Mouse (Mus musculus) hindbrain, postnatal 0 days (tissue): ENCODE measurements around the gene Rangrf. TPM values are rescaled to one million over a fixed set of nuclear protein-coding genes. Genes with fewer than 3 reads are reported as not detected.
"Not testable (repeated sequence)": the region's sequence is repeated elsewhere in the genome, so short reads cannot be mapped to it uniquely, and the experiment has no call there.

ENCODE experiments used
- ATAC-seq: fragments of 200-750 bp; cut with Nextera tagmentation; 2 replicates; pipeline ENCODE4 v1.8.0; 2017; ENCODE audit warnings: mild to moderate bottlenecking, moderate TSS enrichment, moderate library complexity
- DNase-seq: peaks from one replicate; pipeline ENCODE4 v3.0.0-alpha.2; 2015; ENCODE audit warnings: low spot score
- H3K27ac ChIP-seq: fragments of 300-500 bp; sonication (generic); 2 replicates; pipeline ENCODE4 v1.5.1; 2014; ENCODE audit warnings: mild to moderate bottlenecking
- H3K27me3 ChIP-seq: fragments of 300-500 bp; sonication (generic); 2 replicates; pipeline ENCODE4 v1.6.1; 2014; ENCODE audit warnings: low read length, mixed read lengths; ENCODE audit not compliant: insufficient read depth
- H3K36me3 ChIP-seq: fragments of 300-500 bp; sonication (generic); 2 replicates; pipeline ENCODE4 v1.6.1; 2014; ENCODE audit warnings: low read length, mixed read lengths; ENCODE audit not compliant: insufficient read depth
- H3K4me1 ChIP-seq: fragments of 300-500 bp; sonication (generic); 2 replicates; pipeline ENCODE4 v1.6.1; 2014; ENCODE audit warnings: antibody characterized with exemption, low read length, mixed read lengths; ENCODE audit not compliant: insufficient read depth
- H3K4me2 ChIP-seq: fragments of 300-500 bp; sonication (generic); 2 replicates; pipeline ENCODE4 v1.6.1; 2014; ENCODE audit warnings: low read depth, mild to moderate bottlenecking, low read length, moderate library complexity, mixed read lengths
- H3K4me3 ChIP-seq: fragments of 300-500 bp; sonication (generic); 2 replicates; pipeline ENCODE4 v1.5.1; 2014; ENCODE audit warnings: low read length
- H3K9ac ChIP-seq: fragments of 300-500 bp; sonication (generic); replicated peaks from 2 replicates; pipeline ENCODE4 v1.6.1; 2014; ENCODE audit warnings: mild to moderate bottlenecking, low read length, moderate library complexity, mixed read lengths
- H3K9me3 ChIP-seq: fragments of 300-500 bp; sonication (generic); 2 replicates; pipeline ENCODE4 v1.6.1; 2016; ENCODE audit warnings: low read length, mixed read lengths
- CTCF ChIP-seq: IDR thresholded peaks from 2 replicates; pipeline ENCODE4 v1.5.1; 2016; ENCODE audit warnings: antibody characterized with exemption, control low read depth, low read depth
- WGBS: fragments of 180-500 bp; shearing (Covaris S2); extraction: QIAGEN DNeasy Blood & Tissue Kit; methylation state at CpG from one replicate; pipeline ENCODE4 v1.1.7; 2014; 5-methylcytosine and 5-hydroxymethylcytosine counted together
- polyA plus RNA-seq: library from polyadenylated mRNA; unstranded; fragments of >200 nt; fragmentation: Nextera tagmentation; extraction: Ambion mirVana; gene quantifications from 2 replicates; pipeline ENCODE4 v1.2.1, GENCODE M21; 2015
- total RNA-seq: library from RNA; depleted of rRNA; stranded (reverse); fragments of >200 nt; gene quantifications from 2 replicates; pipeline ENCODE4 v1.2.3, GENCODE M21; 2014

Gene Rangrf
- total and polyA plus RNA-seq, 2 experiments from 2014 or later = 31.2 to 51.6 TPM

DNA sequence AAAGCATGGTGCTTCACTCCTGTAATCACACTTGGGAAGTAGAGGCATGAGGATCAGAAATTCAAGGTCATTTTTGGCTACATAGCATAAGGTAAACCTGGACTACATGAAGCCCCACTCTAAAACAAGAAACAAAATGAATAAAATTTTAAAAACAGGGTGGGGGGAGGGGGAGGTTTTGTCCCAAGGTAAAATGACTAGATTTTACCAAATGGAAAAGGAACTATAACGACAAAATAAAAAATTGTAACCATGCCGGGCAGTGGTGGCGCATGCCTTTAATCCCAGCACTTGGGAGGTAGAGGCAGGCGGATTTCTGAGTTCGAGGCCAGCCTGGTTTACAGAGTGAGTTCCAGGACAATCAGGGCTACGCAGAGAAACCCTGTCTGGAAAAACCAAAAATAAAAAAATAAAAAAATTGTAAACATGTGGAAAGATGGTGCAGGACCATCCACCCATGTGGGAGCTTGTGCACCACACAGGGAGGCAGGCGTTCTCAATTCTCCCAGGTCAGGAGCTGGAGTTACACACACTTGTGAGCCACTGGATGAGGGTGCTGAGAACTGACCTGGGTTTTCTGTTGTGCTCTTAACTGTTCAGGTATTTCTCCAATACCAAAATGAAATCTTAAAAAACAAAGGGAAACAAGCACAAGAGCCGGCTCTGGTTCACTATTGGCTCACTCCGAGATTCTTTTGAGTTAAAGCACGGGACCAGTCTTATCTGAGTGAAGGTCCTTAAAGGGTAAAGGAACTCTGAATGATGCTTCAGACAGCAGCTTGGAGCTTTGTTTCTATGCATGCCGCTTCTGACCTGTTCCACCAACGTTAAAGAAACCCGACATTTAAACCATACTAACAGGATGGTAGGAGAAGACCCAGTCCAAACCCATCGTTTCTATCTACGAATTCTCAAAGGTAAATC lies 35.7 kb upstream of the Rangrf start:
- no peak overlapping the region for H3K4me3 ChIP-seq
- no peak for ATAC-seq
- no peak overlapping the region for H3K9ac ChIP-seq
- H3K4me1 ChIP-seq = no peaks in the 10 kb centered on the region
- DNase-seq = no peak
- WGBS = 88% methylated on average over 15 of the region's 15 CpGs
- H3K9me3 ChIP-seq = no peaks in the 10 kb centered on the region
- H3K4me2 ChIP-seq = peak overlapping the region; percentile 78; the same call in 1 of the 2 replicates
- no peaks in the 10 kb centered on the region for H3K36me3 ChIP-seq
- no peaks in the 10 kb centered on the region for H3K27me3 ChIP-seq
- no peak overlapping the region for H3K27ac ChIP-seq
- TF ChIP-seq CTCF = no peak

- H3K27me3 ChIP-seq = no peaks in the 10 kb centered on the region
- ATAC-seq (no peak), DNase-seq (no peak)
- TF ChIP-seq CTCF = no peak
- no peak overlapping the region for H3K4me2 ChIP-seq
- H3K9me3 ChIP-seq = no peaks in the 10 kb centered on the region
- no peak overlapping the region for H3K9ac ChIP-seq
- H3K27ac ChIP-seq = no peak overlapping the region
- H3K4me3 ChIP-seq = no peak overlapping the region
- H3K4me1 ChIP-seq = no peaks in the 10 kb centered on the region
- WGBS = 98% methylated on average over 1 of the region's 1 CpGs
- no peaks in the 10 kb centered on the region for H3K36me3 ChIP-seq
Observed at GRCm38 (mm10) chr11:69009508-69009907, 34.5 kb upstream of the Rangrf start.

DNA sequence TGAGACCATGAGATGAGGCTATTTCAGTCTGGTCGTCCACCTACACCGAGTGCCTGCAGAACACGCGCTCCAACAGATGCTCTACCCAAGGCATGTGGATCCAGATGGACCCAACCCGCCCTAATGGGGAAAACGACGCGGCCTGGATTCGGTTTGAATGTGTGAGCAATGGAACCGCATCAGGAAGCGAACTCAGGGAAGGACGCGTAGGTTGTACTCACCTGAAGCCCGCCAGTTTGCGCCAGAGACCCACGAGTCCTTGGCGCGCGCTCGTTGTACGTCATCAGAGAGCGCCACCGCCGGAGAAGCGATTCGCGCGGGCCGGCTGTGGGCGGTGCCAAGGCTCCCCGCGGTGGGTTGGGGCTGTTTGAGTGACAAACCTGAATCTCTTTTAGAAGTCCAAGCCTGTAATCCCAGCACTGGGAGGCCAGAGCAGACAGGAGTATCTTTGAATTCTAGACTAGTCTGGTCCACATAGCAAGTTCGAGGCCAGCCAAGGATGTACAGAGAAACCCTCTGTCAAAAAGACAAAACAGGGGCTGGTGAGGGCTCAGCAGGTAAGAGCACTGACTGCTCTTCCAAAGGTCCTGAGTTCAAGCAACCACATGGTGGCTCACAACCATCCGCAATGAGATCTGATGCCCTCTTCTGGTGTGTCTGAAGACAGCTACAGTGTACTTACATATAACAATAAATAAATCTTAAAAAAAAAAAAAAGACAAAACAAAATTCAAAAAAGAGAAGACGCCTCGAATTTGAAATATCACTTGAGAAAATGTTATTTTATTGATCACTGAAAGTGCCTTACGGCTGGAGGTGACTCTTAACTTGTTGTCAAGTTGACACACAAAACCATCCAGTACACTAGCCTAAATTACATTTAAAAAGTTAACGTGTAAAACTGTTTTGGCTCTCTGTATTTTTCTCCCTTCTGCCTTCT lies 33.5 kb upstream of the Rangrf start, which contains the start of gene Pfas:
Gene Pfas, minus strand, starts transcription at position 279 of the 940 bp plus-strand sequence.
- Histone ChIP-seq H3K27ac (peak within 1 kb of the TSS; percentile 54; the same call in 1 of the 2 replicates), H3K9me3 (no peaks in the 10 kb centered on the region), H3K4me1 (no peaks in the 10 kb centered on the region), H3K4me2 (peak within 1 kb of the TSS; percentile 67), H3K9ac (peak within 1 kb of the TSS; percentile 60), H3K27me3 (no peaks in the 10 kb centered on the region), H3K4me3 (peak within 1 kb of the TSS; percentile 59), H3K36me3 (no peaks in the 10 kb centered on the region)
- TF ChIP-seq CTCF = peak; percentile 3; the same call in 1 of the 2 replicates
- 9% methylated on average over 38 of the region's 38 CpGs for WGBS
- DNase-seq = peak; percentile 98
- ATAC-seq = peak; percentile 83

DNA sequence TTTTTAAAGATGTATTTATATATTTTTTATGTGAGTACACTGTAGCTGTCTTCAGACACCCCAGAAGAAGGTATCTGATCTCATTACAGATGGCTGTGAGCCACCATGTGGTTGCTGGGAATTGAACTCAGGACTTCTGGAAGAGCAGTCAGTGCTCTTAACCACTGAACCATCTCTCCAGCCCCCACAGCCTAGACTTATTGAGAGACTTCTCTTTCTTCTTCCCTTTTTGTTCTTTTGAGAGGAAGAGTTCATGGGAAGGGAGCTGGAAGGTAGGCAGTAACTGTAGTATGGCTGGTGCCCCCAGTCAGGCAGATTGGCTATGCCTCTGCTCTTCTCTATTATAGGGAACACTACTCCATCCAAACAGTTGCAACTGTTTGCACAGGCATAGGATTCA lies 31.6 kb upstream of the Rangrf start:
- not testable (repeated sequence) for H3K27me3 ChIP-seq, H3K4me3 ChIP-seq, H3K4me1 ChIP-seq, DNase-seq, H3K4me2 ChIP-seq, H3K9ac ChIP-seq, H3K36me3 ChIP-seq, H3K27ac ChIP-seq, H3K9me3 ChIP-seq, ATAC-seq

DNA sequence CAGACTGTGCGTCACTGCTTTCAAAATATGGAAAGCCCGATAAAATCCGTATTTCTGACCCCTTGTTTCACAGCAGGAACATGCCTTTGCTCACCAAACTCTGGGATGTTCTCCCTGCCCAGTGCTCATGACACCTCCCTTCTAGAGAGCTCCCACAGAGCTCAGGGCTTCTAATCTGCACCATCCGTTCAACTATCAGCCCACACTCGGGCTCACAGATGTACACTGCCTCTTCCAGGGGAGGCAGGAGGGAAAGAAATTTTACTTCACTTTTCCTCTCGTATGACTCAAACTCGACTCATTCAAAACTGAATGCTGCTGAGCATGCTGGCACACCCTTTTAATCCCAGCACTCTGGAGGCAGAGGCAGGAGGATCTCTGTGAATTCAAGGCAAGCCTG lies 30.2 kb upstream of the Rangrf start:
- Histone ChIP-seq H3K36me3 (peaks cover 23% of the 10 kb centered on the region), H3K9ac (no peak overlapping the region), H3K4me2 (no peak overlapping the region), H3K27ac (no peak overlapping the region), H3K4me3 (no peak overlapping the region), H3K9me3 (no peaks in the 10 kb centered on the region), H3K4me1 (no peaks in the 10 kb centered on the region), H3K27me3 (no peaks in the 10 kb centered on the region)
- WGBS = 91% methylated on average over 7 of the region's 7 CpGs
- no peak for ATAC-seq
- no peak for TF ChIP-seq CTCF
- no peak for DNase-seq

- peak; percentile 31; the same call in 1 of the 2 replicates for TF ChIP-seq CTCF
- H3K4me2 ChIP-seq = no peak overlapping the region
- peaks cover 35% of the 10 kb centered on the region for H3K36me3 ChIP-seq
- DNase-seq (peak; percentile 13), ATAC-seq (no peak)
- no peaks in the 10 kb centered on the region for H3K4me1 ChIP-seq
- no peak overlapping the region for H3K9ac ChIP-seq
- H3K4me3 ChIP-seq = no peak overlapping the region
- no peak overlapping the region for H3K27ac ChIP-seq
- no peaks in the 10 kb centered on the region for H3K27me3 ChIP-seq
- H3K9me3 ChIP-seq = no peaks in the 10 kb centered on the region
- 60% methylated on average over 4 of the region's 4 CpGs for WGBS
Observed at GRCm38 (mm10) chr11:69003592-69003991, 28.6 kb upstream of the Rangrf start.

DNA sequence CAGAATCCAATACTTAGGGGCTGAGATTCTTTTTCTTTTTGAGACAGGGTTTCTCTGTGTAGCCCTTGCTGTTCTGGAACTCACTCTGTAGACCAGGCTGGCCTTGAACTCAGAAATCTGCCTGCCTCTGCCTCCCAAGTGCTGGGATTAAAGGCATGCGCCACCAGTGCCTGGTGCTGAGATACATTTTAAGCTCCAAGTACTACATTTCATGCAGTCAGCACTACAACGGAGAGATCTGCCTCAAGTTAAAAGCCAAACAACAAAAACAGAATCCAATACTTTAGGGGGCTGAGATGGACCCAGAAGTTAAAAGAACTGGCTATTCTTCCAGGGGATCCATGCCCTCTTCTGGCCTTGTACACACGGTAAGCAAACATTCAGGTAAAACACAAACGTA lies 27.8 kb upstream of the Rangrf start:
- not testable (repeated sequence) for H3K4me2 ChIP-seq, H3K27me3 ChIP-seq, DNase-seq, H3K9me3 ChIP-seq, H3K27ac ChIP-seq, ATAC-seq, H3K9ac ChIP-seq, H3K4me3 ChIP-seq, H3K4me1 ChIP-seq
- H3K36me3 ChIP-seq = peaks cover 41% of the 10 kb centered on the region
- WGBS = 93% methylated on average over 4 of the region's 4 CpGs
